Mouse (Mus musculus) testis, adult 2 months (tissue): ENCODE results near the gene Bmp4. TPM values are rescaled to one million over a fixed set of nuclear protein-coding genes. Genes with fewer than 3 reads are reported as not detected.

Source experiments
- H3K27ac ChIP-seq: fragments of 200-500 bp; 2 replicates; pipeline ENCODE4 v1.5.1; 2012; ENCODE audit warnings: low read depth, low read length; ENCODE audit not compliant: control insufficient read depth, insufficient read depth
- H3K27me3 ChIP-seq: fragments of 200-500 bp; 2 replicates; pipeline ENCODE4 v1.6.1; 2012; ENCODE audit warnings: mild to moderate bottlenecking, low read length, moderate library complexity; ENCODE audit not compliant: control insufficient read depth, insufficient read depth
- H3K36me3 ChIP-seq: fragments of 200-500 bp; 2 replicates; pipeline ENCODE4 v1.6.1; 2012; ENCODE audit warnings: mild to moderate bottlenecking, low read length; ENCODE audit not compliant: control insufficient read depth, insufficient read depth
- H3K4me1 ChIP-seq: fragments of 200-500 bp; 2 replicates; pipeline ENCODE4 v1.6.1; 2012; ENCODE audit warnings: low read length; ENCODE audit not compliant: control insufficient read depth, insufficient read depth
- H3K4me3 ChIP-seq: fragments of 200-500 bp; 2 replicates; pipeline ENCODE4 v1.5.1; 2012; ENCODE audit warnings: low read depth, mild to moderate bottlenecking, low read length, moderate library complexity, mixed read lengths; ENCODE audit not compliant: control insufficient read depth
- CTCF ChIP-seq: fragments of 200-500 bp; IDR thresholded peaks from 2 replicates; pipeline ENCODE4 v1.5.1; 2012; ENCODE audit warnings: low read depth, mild to moderate bottlenecking, inconsistent platforms, low read length, moderate library complexity; ENCODE audit not compliant: control insufficient read depth, insufficient read depth, insufficient replicate concordance
- POLR2A ChIP-seq: fragments of 200-500 bp; IDR thresholded peaks from 2 replicates; pipeline ENCODE4 v1.6.1; 2012; ENCODE audit warnings: low read depth, mild to moderate bottlenecking, inconsistent platforms, low read length, moderate library complexity; ENCODE audit not compliant: control insufficient read depth
- polyA plus RNA-seq: library from polyadenylated mRNA; depleted of rRNA; stranded (reverse); fragments of >200 nt; gene quantifications from 2 replicates; pipeline ENCODE4 v1.2.3, GENCODE M21; 2012

Bmp4 gene
- polyA plus RNA-seq, 1 experiment: 5.0 TPM

- Histone ChIP-seq H3K4me1 (peaks cover 27% of the 10 kb centered on the region), H3K36me3 (no peaks in the 10 kb centered on the region), H3K27me3 (peaks cover 6% of the 10 kb centered on the region), H3K4me3 (peak overlapping the region; percentile 68), H3K27ac (peak overlapping the region; percentile 12; the same call in 1 of the 2 replicates)
- no peak for TF ChIP-seq POLR2A
- TF ChIP-seq CTCF: no peak
Observed at GRCm38 (mm10) chr14:46385701-46386477, 4.6 kb downstream of the Bmp4 start.

GRCm38 (mm10) chr14:46384946-46385691, 5.3 kb downstream of the Bmp4 start:
- Histone ChIP-seq H3K4me3 (peak overlapping the region; percentile 68; the same call in 1 of the 2 replicates), H3K27me3 (peaks cover 6% of the 10 kb centered on the region), H3K27ac (no peak overlapping the region), H3K4me1 (peaks cover 25% of the 10 kb centered on the region), H3K36me3 (no peaks in the 10 kb centered on the region)
- no peak for TF ChIP-seq CTCF
- TF ChIP-seq POLR2A: no peak

GRCm38 (mm10) chr14:46381457-46381856, 9.0 kb downstream of the Bmp4 start:
- TF ChIP-seq CTCF (no peak), POLR2A (no peak)
- Histone ChIP-seq H3K27me3 (peaks cover 6% of the 10 kb centered on the region; the same call in 1 of the 2 replicates), H3K27ac (no peak overlapping the region), H3K4me3 (no peak overlapping the region), H3K4me1 (peaks cover 15% of the 10 kb centered on the region), H3K36me3 (no peaks in the 10 kb centered on the region)

- no peaks in the 10 kb centered on the region for H3K36me3 ChIP-seq
- TF ChIP-seq POLR2A (no peak), CTCF (no peak)
- peaks cover 7% of the 10 kb centered on the region for H3K4me1 ChIP-seq
- H3K27ac ChIP-seq: no peak overlapping the region
- H3K4me3 ChIP-seq: peak overlapping the region; percentile 31
- no peaks in the 10 kb centered on the region for H3K27me3 ChIP-seq
Observed at GRCm38 (mm10) chr14:46380286-46380721, 10.2 kb downstream of the Bmp4 start.

GRCm38 (mm10) chr14:46379285-46379684, 11.2 kb downstream of the Bmp4 start, which contains the start of gene Gm15217:
Gene Gm15217, plus strand, starts transcription at chr14:46379414.
- H3K27me3 ChIP-seq: no peaks in the 10 kb centered on the region
- no peaks in the 10 kb centered on the region for H3K36me3 ChIP-seq
- H3K27ac ChIP-seq: no peak within 1 kb of the TSS
- peaks cover 5% of the 10 kb centered on the region for H3K4me1 ChIP-seq
- H3K4me3 ChIP-seq: peak within 1 kb of the TSS; percentile 31
- TF ChIP-seq CTCF (no peak), POLR2A (no peak)

- Histone ChIP-seq H3K36me3 (no peaks in the 10 kb centered on the region), H3K4me1 (peaks cover 5% of the 10 kb centered on the region), H3K4me3 (no peak overlapping the region), H3K27me3 (no peaks in the 10 kb centered on the region), H3K27ac (no peak overlapping the region)
- TF ChIP-seq CTCF (no peak), POLR2A (no peak)
Observed at GRCm38 (mm10) chr14:46375796-46376195, 14.7 kb downstream of the Bmp4 start.

- Histone ChIP-seq H3K36me3 (no peaks in the 10 kb centered on the region), H3K4me1 (no peaks in the 10 kb centered on the region), H3K4me3 (no peak overlapping the region), H3K27ac (no peak overlapping the region), H3K27me3 (no peaks in the 10 kb centered on the region)
- TF ChIP-seq CTCF (no peak), POLR2A (no peak)
Observed at GRCm38 (mm10) chr14:46372452-46372851, 18.0 kb downstream of the Bmp4 start.
